Mouse (Mus musculus) gastrocnemius, adult 18-20 months (tissue): ENCODE results near the gene Ttll9. TPM values are rescaled to one million over a fixed set of nuclear protein-coding genes. Genes with fewer than 3 reads are reported as not detected.

Experiments used
- DNase-seq: peaks from one replicate; pipeline ENCODE4 v3.0.0; 2021; ENCODE audit warnings: low spot score
- total RNA-seq, 2 experiments: library from RNA; stranded (reverse); gene quantifications; 2 replicates each; pipeline ENCODE4 v1.2.3; 2021

The Ttll9 gene
- total RNA-seq, 2 experiments from 2014 or later = not detected

DNA sequence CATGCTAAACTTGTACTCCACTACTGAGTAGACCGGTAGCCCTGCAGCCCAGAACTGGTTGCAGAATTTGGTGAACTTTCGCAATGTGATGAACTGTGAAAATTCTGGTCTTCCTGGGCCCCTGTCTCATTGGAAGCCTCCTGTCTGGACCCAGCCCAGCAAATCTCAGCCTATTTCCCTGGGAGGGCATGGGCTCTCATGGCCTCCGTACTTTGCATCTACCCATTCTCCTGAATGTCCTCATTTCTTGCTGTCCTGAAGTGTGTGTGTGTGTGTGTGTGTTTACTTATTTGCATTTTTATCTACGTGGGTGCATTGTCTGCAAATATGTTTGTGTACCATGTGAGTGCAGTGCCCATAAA lies 87.7 kb downstream of the Ttll9 start:
- DNase-seq = no peak

DNA sequence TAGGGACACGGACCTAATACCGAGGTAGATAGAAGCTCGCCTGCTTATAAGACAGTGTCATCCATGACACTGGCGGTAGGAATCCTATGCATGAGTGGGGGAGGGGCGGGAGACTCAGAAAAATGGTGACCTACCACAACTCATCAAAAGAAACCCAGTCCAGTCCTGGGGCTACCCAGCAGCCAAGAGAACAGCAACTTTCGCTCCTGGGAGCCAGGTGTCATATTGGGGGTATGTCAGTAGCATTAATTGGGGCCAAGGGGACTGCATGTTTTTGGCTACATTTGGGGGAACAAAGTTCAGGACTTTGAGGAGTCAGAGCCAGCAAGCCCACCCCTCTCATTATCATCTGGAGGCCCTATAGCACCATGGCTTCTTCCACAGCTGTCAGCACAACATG lies 88.8 kb downstream of the Ttll9 start:
- no peak for DNase-seq

DNA sequence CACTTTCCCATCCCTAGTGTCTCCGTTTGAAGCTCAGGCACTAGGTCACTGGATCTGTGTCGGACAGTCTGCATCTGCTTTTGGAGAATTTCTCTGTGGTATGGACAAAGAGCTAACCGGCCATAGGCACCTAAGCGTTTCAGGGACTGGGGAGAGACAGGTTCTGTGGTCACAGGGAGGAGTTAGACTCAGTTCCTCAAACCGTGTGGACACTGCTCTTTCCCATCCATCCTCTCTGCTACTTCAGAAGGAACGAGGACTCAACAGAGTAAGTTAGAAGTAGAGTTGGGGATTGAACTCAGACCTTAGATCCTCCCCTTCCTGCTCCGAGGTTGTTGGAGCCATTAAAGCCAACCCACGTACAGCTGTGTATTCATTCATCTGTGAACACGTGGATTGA lies 89.3 kb downstream of the Ttll9 start:
- DNase-seq = no peak

DNA sequence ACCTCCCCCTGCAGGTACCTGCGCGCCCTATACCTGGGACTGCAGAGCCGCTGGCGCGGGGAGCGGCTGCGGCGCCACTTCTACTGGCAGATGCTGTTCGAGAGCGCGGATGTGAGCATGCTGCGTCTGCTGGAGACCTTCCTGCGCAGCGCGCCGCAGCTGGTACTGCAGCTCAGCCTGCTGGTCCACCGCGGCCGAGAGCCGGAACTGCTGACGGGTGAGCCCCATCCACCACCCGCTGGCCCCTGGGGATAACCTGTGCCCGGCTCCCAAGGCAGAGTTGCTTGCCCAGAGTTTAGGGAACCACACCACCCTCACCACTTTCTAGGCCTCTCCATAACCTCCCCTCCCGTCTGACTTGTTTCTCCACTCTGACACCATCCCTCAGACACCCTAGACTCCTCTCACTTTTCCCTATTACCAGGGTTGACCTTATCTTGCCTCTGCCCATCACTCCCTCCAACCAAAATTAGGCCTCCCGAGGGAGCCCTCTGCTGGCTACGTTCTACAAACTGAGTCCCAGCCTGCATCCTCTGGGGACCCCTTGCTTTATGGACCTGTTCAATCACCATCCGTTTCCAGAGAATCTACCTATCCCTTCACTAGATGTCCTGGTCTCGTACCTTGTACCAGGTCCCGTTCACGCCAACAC lies 90.5 kb downstream of the Ttll9 start:
- no peak for DNase-seq

DNA sequence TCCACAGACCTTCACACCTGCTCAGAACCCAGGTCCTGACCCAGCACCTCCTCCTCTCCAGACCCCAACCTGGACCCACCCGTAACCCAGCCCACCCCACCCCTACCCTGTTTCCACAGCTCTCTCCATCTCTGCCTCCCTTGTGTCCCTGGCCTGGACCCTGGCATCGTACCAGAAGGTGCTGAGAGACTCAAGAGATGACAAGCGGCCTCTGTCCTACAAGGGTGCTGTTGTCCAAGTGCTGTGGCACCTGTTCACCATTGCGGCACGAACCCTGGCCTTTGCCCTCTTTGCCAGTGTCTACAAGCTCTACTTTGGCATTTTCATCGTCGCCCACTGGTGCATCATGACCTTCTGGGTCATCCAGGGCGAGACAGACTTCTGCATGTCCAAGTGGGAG lies 91.6 kb downstream of the Ttll9 start:
- DNase-seq = no peak

DNA sequence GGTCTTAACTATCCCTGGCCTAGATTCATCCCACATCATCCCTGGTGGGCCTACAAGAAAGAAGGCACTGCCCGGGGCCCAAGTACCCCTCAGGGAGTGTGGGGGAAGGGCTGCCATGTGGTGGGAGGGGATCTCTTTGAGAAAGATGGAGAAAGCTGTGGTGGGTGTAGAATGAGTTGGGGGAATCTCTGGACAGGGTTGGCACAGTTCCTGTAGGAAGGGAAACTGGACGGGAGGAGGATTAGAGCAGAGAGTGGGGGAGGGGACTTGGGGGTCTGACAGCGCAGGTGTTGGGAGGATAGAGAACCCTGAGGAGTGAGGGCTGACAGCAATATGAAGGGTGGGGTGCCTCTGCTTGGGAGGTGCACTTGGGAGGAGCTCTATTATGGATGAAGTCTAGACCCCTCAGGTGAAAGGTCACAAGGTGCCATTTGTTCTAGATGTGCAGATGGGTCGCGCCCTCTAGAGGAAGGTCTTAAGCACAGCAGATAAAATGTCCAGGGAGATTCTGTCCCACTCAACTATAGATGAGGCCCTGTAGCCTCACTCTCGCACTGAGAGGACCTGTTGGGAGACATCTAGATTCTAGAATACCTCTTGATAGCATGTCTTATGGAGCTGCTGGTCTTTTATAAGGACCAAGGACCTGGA lies 93.1 kb downstream of the Ttll9 start:
- no peak for DNase-seq

Other genes starting within 250 kb of the Ttll9 start
- 10 to 100 TPM; 16.0 to 28.5 TPM for gene Id1, start 226.2 kb upstream of the Ttll9 start, total RNA-seq
- gene Cox4i2, start 208.3 kb upstream of the Ttll9 start, total RNA-seq = 1 to 10 TPM; 2.6 to 3.5 TPM
- 10 to 100 TPM; 20.6 to 30.6 TPM for gene Bcl2l1, start 130.8 kb upstream of the Ttll9 start, total RNA-seq
- gene Tpx2, start 114.5 kb upstream of the Ttll9 start, total RNA-seq = 1 to 10 TPM; 1.6 to 5.3 TPM
- 100 to 1,000 TPM; 671 to 798 TPM for gene Mylk2, start 51.1 kb upstream of the Ttll9 start, total RNA-seq
- 1 to 10 TPM in 1 of 2 experiments, under 1 TPM in 1; 0.75 to 1.8 TPM for gene Foxs1, start 29.3 kb upstream of the Ttll9 start, total RNA-seq
- under 1 TPM; 0.26 to 0.34 TPM for gene Dusp15, start 10.8 kb upstream of the Ttll9 start, total RNA-seq
- gene Pdrg1, start 52.9 kb downstream of the Ttll9 start, total RNA-seq = 10 to 100 TPM; 72.1 to 77.5 TPM
- not detected for gene Xkr7, start 69.4 kb downstream of the Ttll9 start, total RNA-seq
- 1 to 10 TPM; 3.3 to 4.1 TPM for gene Ccm2l, start 103.5 kb downstream of the Ttll9 start, total RNA-seq
- under 1 TPM; 0.18 to 0.28 TPM for gene Hck, start 146.0 kb downstream of the Ttll9 start, total RNA-seq
- gene Tm9sf4, start 198.8 kb downstream of the Ttll9 start, total RNA-seq = 10 to 100 TPM; 27.0 to 30.3 TPM